ENCODE assay signal across 23 mouse cellular contexts in genomic region chr11:97717369-97718280, GRCm38 (mm10). TPM values are rescaled to one million over a fixed set of nuclear protein-coding genes. Genes with fewer than 3 reads are reported as not detected.
DNase-seq lines count a peak whose midpoint lies in the region; ATAC-seq and TF ChIP-seq lines count a peak whose summit lies in the region.
"Had no signal": no experiment of that assay in that cellular context is flagged by ENCODE, and none has a peak within 500 bp of the region (broad histone marks: within the 10 kb centered on the region; RNA-seq: fewer than 3 reads in every experiment).

No protein-coding gene starts in this region.

- DNase-seq in gastrocnemius, adult 2 months: no peak
- DNase-seq in gastrocnemius, adult 18-20 months (ENCODE audit: low spot score): no peak
- DNase-seq: adrenal gland, postnatal 25 days; cerebellum, adult 2 months; cerebellum, postnatal 14 days; forebrain, postnatal 0 days; gastrocnemius, postnatal 14 days; kidney, adult 18-20 months; kidney, postnatal 25 days had no signal

- no peaks in the 10 kb centered on the region for H3K27me3 ChIP-seq in liver, embryonic 16.5 days (ENCODE audit: control insufficient read depth, insufficient read depth, low read depth, low read length)
- H3K27me3 ChIP-seq in liver, embryonic 12.5 days (replicated peaks): no peaks in the 10 kb centered on the region
- no peaks in the 10 kb centered on the region for H3K27me3 ChIP-seq in megakaryocyte, embryonic 14.5 days (replicated peaks)
- H3K27me3 ChIP-seq: heart, embryonic 12.5 days; hindbrain, embryonic 15.5 days; kidney, embryonic 15.5 days; lung, embryonic 15.5 days; midbrain, embryonic 13.5 days; neural tube, embryonic 13.5 days; stomach, embryonic 15.5 days had no signal

- H3K9ac ChIP-seq in liver, embryonic 16.5 days (ENCODE audit: low read depth, low read length): no peak overlapping the region
- H3K9ac ChIP-seq in liver, embryonic 12.5 days: no peak overlapping the region
- H3K9ac ChIP-seq: forebrain, postnatal 0 days; heart, embryonic 12.5 days; hindbrain, embryonic 15.5 days; kidney, embryonic 15.5 days; lung, embryonic 15.5 days; midbrain, embryonic 13.5 days; neural tube, embryonic 13.5 days; stomach, embryonic 15.5 days had no signal

- H3K36me3 ChIP-seq in liver, embryonic 16.5 days (ENCODE audit: control insufficient read depth, insufficient read depth): peaks cover 21% of the 10 kb centered on the region
- peaks cover 88% of the 10 kb centered on the region for H3K36me3 ChIP-seq in liver, embryonic 12.5 days
- peaks cover 99% of the 10 kb centered on the region for H3K36me3 ChIP-seq in megakaryocyte, embryonic 14.5 days (replicated peaks; ENCODE audit: low read length)

- no peaks in the 10 kb centered on the region for H3K9me3 ChIP-seq in liver, embryonic 16.5 days (replicated peaks; ENCODE audit: control insufficient read depth, low read length)
- H3K9me3 ChIP-seq in liver, embryonic 12.5 days (replicated peaks): peaks cover 9% of the 10 kb centered on the region; the same call in 1 of the 2 replicates
- H3K9me3 ChIP-seq in megakaryocyte, embryonic 14.5 days: peaks cover 17% of the 10 kb centered on the region
- H3K9me3 ChIP-seq: hindbrain, embryonic 15.5 days; kidney, embryonic 15.5 days; neural tube, embryonic 13.5 days; stomach, embryonic 15.5 days had no signal

- no peak overlapping the region for H3K4me2 ChIP-seq in liver, embryonic 16.5 days (ENCODE audit: low read depth, low read length)
- no peak overlapping the region for H3K4me2 ChIP-seq in liver, embryonic 12.5 days
- H3K4me2 ChIP-seq: heart, embryonic 12.5 days; hindbrain, embryonic 15.5 days; kidney, embryonic 15.5 days; lung, embryonic 15.5 days; midbrain, embryonic 13.5 days; neural tube, embryonic 13.5 days; stomach, embryonic 15.5 days had no signal

- peak overlapping the region; percentile 87 for H3K27ac ChIP-seq in gastrocnemius, adult 2 months
- peak overlapping the region; percentile 62 for H3K27ac ChIP-seq in liver, embryonic 16.5 days (ENCODE audit: low read length)
- no peak overlapping the region for H3K27ac ChIP-seq in liver, embryonic 12.5 days
- H3K27ac ChIP-seq in bone marrow macrophage, adult 2 months (ENCODE audit: insufficient read depth, low read depth, low read length): peak overlapping the region; percentile 26
- H3K27ac ChIP-seq: hindbrain, embryonic 10.5 days; hindbrain, embryonic 15.5 days; kidney, embryonic 15.5 days; lung, embryonic 15.5 days; midbrain, embryonic 13.5 days; neural tube, embryonic 13.5 days; stomach, embryonic 15.5 days had no signal

- no peaks in the 10 kb centered on the region; the same call in 1 of the 2 replicates for H3K4me1 ChIP-seq in liver, embryonic 16.5 days (ENCODE audit: control insufficient read depth, low read depth, low read length)
- H3K4me1 ChIP-seq in liver, embryonic 12.5 days: peaks cover 11% of the 10 kb centered on the region; the same call in 1 of the 2 replicates
- H3K4me1 ChIP-seq in bone marrow macrophage, adult 2 months (ENCODE audit: control insufficient read depth, insufficient read depth, low read length): peaks cover 41% of the 10 kb centered on the region
- peaks cover 62% of the 10 kb centered on the region for H3K4me1 ChIP-seq in megakaryocyte, embryonic 14.5 days
- H3K4me1 ChIP-seq: hindbrain, embryonic 15.5 days; midbrain, embryonic 13.5 days; neural tube, embryonic 13.5 days; stomach, embryonic 15.5 days had no signal

- intact Hi-C loops in gastrocnemius, adult 2 months (cut with DNase I): loop anchor here (2.0 kb wide), 1 partner anchor 15 kb away; no protein-coding TSS in a partner anchor

- ATAC-seq in liver, embryonic 16.5 days (ENCODE audit: low read depth): no peak
- no peak for ATAC-seq in liver, embryonic 12.5 days
- no peak for ATAC-seq in erythroblast, adult 5-6 weeks (replicated peaks; ENCODE audit: low FRiP score, poor library complexity, severe bottlenecking)
- ATAC-seq: forebrain, postnatal 0 days; inflammation-experienced regulatory T-cells, adult 6 months; midbrain, embryonic 13.5 days had no signal

- no peak for TF ChIP-seq CTCF in gastrocnemius, adult 2 months (IDR thresholded peaks at IDR 0.05)
- no peak for TF ChIP-seq CTCF in bone marrow macrophage, adult 2 months (IDR thresholded peaks at IDR 0.05; ENCODE audit: low read depth, low read length)

- H3K4me3 ChIP-seq in gastrocnemius, adult 2 months: no peak overlapping the region
- H3K4me3 ChIP-seq in liver, embryonic 16.5 days (ENCODE audit: low read depth, low read length): no peak overlapping the region
- no peak overlapping the region for H3K4me3 ChIP-seq in liver, embryonic 12.5 days
- H3K4me3 ChIP-seq in bone marrow macrophage, adult 2 months (ENCODE audit: insufficient read depth, low read length): no peak overlapping the region
- H3K4me3 ChIP-seq in megakaryocyte, embryonic 14.5 days (replicated peaks): peak overlapping the region; percentile 67
- H3K4me3 ChIP-seq: heart, embryonic 12.5 days; hindbrain, embryonic 10.5 days; hindbrain, embryonic 15.5 days; kidney, embryonic 15.5 days; lung, embryonic 15.5 days; midbrain, embryonic 13.5 days; neural tube, embryonic 13.5 days; stomach, embryonic 15.5 days had no signal

- WGBS in liver, embryonic 16.5 days (ENCODE audit: insufficient replicate concordance): 73% methylated on average over 26 of the region's 26 CpGs
- 80% methylated on average over 26 of the region's 26 CpGs for WGBS in liver, embryonic 12.5 days (ENCODE audit: insufficient replicate concordance)

- TF ChIP-seq POLR2A in bone marrow macrophage, adult 2 months (IDR thresholded peaks at IDR 0.05; ENCODE audit: borderline replicate concordance, low read depth, low read length): no peak

RNA-seq across cellular contexts. Expression of gene Psmb3, which starts 14.4 kb away (rescaled TPM):
- total RNA-seq in gastrocnemius, adult 2 months (2021): 100 to 1,000 TPM; 141 to 159 TPM
- total RNA-seq in gastrocnemius, adult 18-20 months (2021): 100 to 1,000 TPM; 150 to 167 TPM
- 200 and 219 TPM in 2 replicates for polyA plus RNA-seq in liver, embryonic 16.5 days (2015; fragmentation: Nextera tagmentation; extraction: Ambion mirVana)
- 364 and 370 TPM in 2 replicates for polyA plus RNA-seq in liver, embryonic 12.5 days (2016; fragmentation: Nextera tagmentation; extraction: Ambion mirVana)
- 125 and 142 TPM in 2 replicates for polyA plus RNA-seq in bone marrow macrophage, adult 2 months (2012; ENCODE audit: insufficient read depth, insufficient read length, missing spikeins)
- polyA plus RNA-seq in megakaryocyte, embryonic 14.5 days (2012; ENCODE audit: insufficient read depth, low replicate concordance): 44.4 and 47.3 TPM in 2 replicates
- 32.4 and 40.3 TPM in 2 replicates for total RNA-seq in erythroblast, adult 5-6 weeks (2015; ENCODE audit: low replicate concordance)
- total RNA-seq in erythroblast, adult 5-6 weeks (2017; ENCODE audit: low replicate concordance): 37.0 and 48.2 TPM in 2 replicates

RNA-seq across cellular contexts. Expression of gene Pcgf2, which starts 17.3 kb away (rescaled TPM):
- 1 to 10 TPM; 1.7 to 2.9 TPM for total RNA-seq in gastrocnemius, adult 2 months (2021)
- total RNA-seq in gastrocnemius, adult 18-20 months (2021): 1 to 10 TPM in 1 of 2 experiments, under 1 TPM in 1; 0.96 to 2.3 TPM
- 1.6 and 2.1 TPM in 2 replicates for polyA plus RNA-seq in liver, embryonic 16.5 days (2015; fragmentation: Nextera tagmentation; extraction: Ambion mirVana)
- 5.0 and 5.1 TPM in 2 replicates for polyA plus RNA-seq in liver, embryonic 12.5 days (2016; fragmentation: Nextera tagmentation; extraction: Ambion mirVana)
- polyA plus RNA-seq in bone marrow macrophage, adult 2 months (2012; ENCODE audit: insufficient read depth, insufficient read length, missing spikeins): 12.3 and 13.6 TPM in 2 replicates
- polyA plus RNA-seq in megakaryocyte, embryonic 14.5 days (2012; ENCODE audit: insufficient read depth, low replicate concordance): 83.4 and 214 TPM in 2 replicates
- total RNA-seq in erythroblast, adult 5-6 weeks (2015; ENCODE audit: low replicate concordance): 0.77 TPM in 1 of 2 replicates, not detected in the other
- total RNA-seq in erythroblast, adult 5-6 weeks (2017; ENCODE audit: low replicate concordance): not detected in 2 replicates

RNA-seq across cellular contexts. Expression of gene Pip4k2b, which starts 26.9 kb away (rescaled TPM):
- total RNA-seq in gastrocnemius, adult 2 months (2021): 10 to 100 TPM; 59.3 to 66.2 TPM
- total RNA-seq in gastrocnemius, adult 18-20 months (2021): 10 to 100 TPM; 64.7 TPM
- 0.35 and 0.65 TPM in 2 replicates for polyA plus RNA-seq in liver, embryonic 16.5 days (2015; fragmentation: Nextera tagmentation; extraction: Ambion mirVana)
- polyA plus RNA-seq in liver, embryonic 12.5 days (2016; fragmentation: Nextera tagmentation; extraction: Ambion mirVana): 0.92 and 1.1 TPM in 2 replicates
- 25.3 and 26.0 TPM in 2 replicates for polyA plus RNA-seq in bone marrow macrophage, adult 2 months (2012; ENCODE audit: insufficient read depth, insufficient read length, missing spikeins)
- polyA plus RNA-seq in megakaryocyte, embryonic 14.5 days (2012; ENCODE audit: insufficient read depth, low replicate concordance): 31.7 and 36.8 TPM in 2 replicates
- total RNA-seq in erythroblast, adult 5-6 weeks (2015; ENCODE audit: low replicate concordance): 3.3 and 4.0 TPM in 2 replicates
- total RNA-seq in erythroblast, adult 5-6 weeks (2017; ENCODE audit: low replicate concordance): 3.6 and 4.5 TPM in 2 replicates

RNA-seq across cellular contexts. Expression of gene Cisd3, which starts 32.0 kb away (rescaled TPM):
- total RNA-seq in gastrocnemius, adult 2 months (2021): 100 to 1,000 TPM in 1 of 2 experiments, 10 to 100 TPM in 1; 96.2 to 111 TPM
- total RNA-seq in gastrocnemius, adult 18-20 months (2021): 100 to 1,000 TPM in 1 of 2 experiments, 10 to 100 TPM in 1; 96.7 to 102 TPM
- 16.5 and 19.8 TPM in 2 replicates for polyA plus RNA-seq in liver, embryonic 16.5 days (2015; fragmentation: Nextera tagmentation; extraction: Ambion mirVana)
- 12.6 and 14.7 TPM in 2 replicates for polyA plus RNA-seq in liver, embryonic 12.5 days (2016; fragmentation: Nextera tagmentation; extraction: Ambion mirVana)
- polyA plus RNA-seq in bone marrow macrophage, adult 2 months (2012; ENCODE audit: insufficient read depth, insufficient read length, missing spikeins): 45.2 and 50.2 TPM in 2 replicates
- 0.45 TPM in 1 of 2 replicates, not detected in the other for polyA plus RNA-seq in megakaryocyte, embryonic 14.5 days (2012; ENCODE audit: insufficient read depth, low replicate concordance)
- total RNA-seq in erythroblast, adult 5-6 weeks (2015; ENCODE audit: low replicate concordance): 2.3 TPM in 1 of 2 replicates, not detected in the other
- total RNA-seq in erythroblast, adult 5-6 weeks (2017; ENCODE audit: low replicate concordance): 1.7 TPM in 1 of 2 replicates, not detected in the other

RNA-seq across cellular contexts. Expression of gene Cwc25, which starts 48.7 kb away (rescaled TPM):
- total RNA-seq in gastrocnemius, adult 2 months (2021): 1 to 10 TPM; 6.2 to 6.5 TPM
- total RNA-seq in gastrocnemius, adult 18-20 months (2021): 1 to 10 TPM; 5.2 to 5.9 TPM
- polyA plus RNA-seq in liver, embryonic 16.5 days (2015; fragmentation: Nextera tagmentation; extraction: Ambion mirVana): 5.4 and 6.0 TPM in 2 replicates
- 10.7 and 10.9 TPM in 2 replicates for polyA plus RNA-seq in liver, embryonic 12.5 days (2016; fragmentation: Nextera tagmentation; extraction: Ambion mirVana)
- 19.1 and 19.8 TPM in 2 replicates for polyA plus RNA-seq in bone marrow macrophage, adult 2 months (2012; ENCODE audit: insufficient read depth, insufficient read length, missing spikeins)
- 2.6 and 14.6 TPM in 2 replicates for polyA plus RNA-seq in megakaryocyte, embryonic 14.5 days (2012; ENCODE audit: insufficient read depth, low replicate concordance)
- 7.1 and 15.4 TPM in 2 replicates for total RNA-seq in erythroblast, adult 5-6 weeks (2015; ENCODE audit: low replicate concordance)
- total RNA-seq in erythroblast, adult 5-6 weeks (2017; ENCODE audit: low replicate concordance): 8.9 and 12.3 TPM in 2 replicates

Comparison
In these comparisons a context has a peak if more than half of its experiments do, and no peak if none do; other contexts are left out.
1. RNA of gene Pip4k2b, which starts 26.9 kb away (polyA plus RNA-seq): 31.7 to 36.8 TPM in megakaryocyte, embryonic 14.5 days and 25.3 to 26.0 TPM in bone marrow macrophage, adult 2 months; 0.92 to 1.1 TPM in liver, embryonic 12.5 days and 0.35 to 0.65 TPM in liver, embryonic 16.5 days; every median in the first group is over 10 times any median in the second.